Mouse (Mus musculus): ENCODE results near the gene Gnaq.

DNA sequence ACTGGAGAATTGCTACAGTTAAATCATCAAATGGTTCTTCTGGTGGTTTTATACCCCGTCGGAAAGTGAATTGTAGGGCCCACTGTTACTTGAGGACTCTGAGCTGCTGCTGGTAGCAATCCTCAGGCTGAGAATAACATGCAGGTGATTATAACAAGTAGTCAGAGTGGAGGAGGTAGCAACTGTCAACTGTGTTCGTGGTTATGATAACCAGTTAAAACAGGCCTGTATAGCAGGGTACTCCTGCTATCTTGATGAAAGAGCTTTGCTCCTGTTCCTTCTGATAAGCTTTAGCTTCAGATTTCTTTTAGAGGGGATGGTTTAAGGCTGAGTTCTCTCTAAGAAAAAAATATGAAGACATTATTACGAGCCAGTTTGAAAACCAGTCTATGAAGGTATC is 182.9 kb downstream of the Gnaq start:
- TF ChIP-seq POLR2A (IDR thresholded peaks at IDR 0.05; ENCODE audit: control insufficient read depth, extremely low read depth, insufficient read depth, low read length, poor library complexity), result no peak
- no peak for TF ChIP-seq CTCF (IDR thresholded peaks at IDR 0.05; ENCODE audit: borderline replicate concordance, control insufficient read depth, extremely low read depth, insufficient read depth, low read length, poor library complexity)

Data from thymus, adult 2 months (tissue).